Mouse (Mus musculus): Measurements from ENCODE around the gene Wdr4. TPM values are rescaled to one million over a fixed set of nuclear protein-coding genes. Genes with fewer than 3 reads are reported as not detected.

The Wdr4 gene
- total RNA-seq, 2 experiments from 2014 or later: 41.6 to 44.5 TPM

GRCm38 (mm10) chr17:31500908-31501307, 18.9 kb downstream of the Wdr4 start:
- DNase-seq: no peak
- intact Hi-C loops (cut with DNase I): no loop called here

DNA sequence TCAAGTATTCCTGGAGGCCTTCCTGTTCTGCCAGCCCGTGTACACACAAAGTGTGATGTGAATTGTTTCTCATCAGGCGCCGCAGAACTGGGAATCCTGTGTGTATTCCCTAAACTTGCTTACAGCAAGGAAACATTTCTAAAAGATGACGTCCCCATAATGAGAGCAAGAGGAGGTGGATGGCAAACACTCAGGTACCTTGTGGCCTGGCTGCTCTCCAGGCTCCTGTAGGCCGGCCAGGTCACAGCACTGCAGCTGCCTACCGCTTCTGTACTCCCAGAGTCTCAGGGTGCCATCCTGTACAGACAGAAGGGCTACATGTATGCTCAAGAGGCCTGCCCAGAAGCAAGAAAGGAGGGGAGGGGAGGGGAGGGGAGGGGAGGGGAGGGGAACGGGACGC, 19.4 kb downstream of the Wdr4 start:
- no peak for DNase-seq
- intact Hi-C loops (cut with DNase I): no loop called here

DNA sequence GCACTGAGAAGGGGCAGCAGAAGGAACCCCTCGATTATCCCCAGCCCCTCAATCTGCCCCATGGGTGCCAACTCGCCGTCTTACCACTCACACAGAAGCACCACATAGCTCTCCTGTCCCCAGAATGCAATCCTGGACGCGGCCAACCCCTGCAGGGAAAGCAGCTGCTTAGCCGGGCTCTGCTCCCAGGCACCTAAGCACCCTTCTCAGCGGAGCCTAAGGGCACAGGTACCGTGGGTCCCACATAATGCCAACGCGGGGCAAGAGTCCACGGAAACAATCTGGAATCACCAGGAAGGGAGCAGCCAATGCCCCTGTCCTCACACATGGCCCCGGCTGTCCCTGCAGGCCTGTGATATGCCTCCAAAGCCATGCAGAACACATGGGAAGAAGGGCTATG, 20.1 kb downstream of the Wdr4 start:
- DNase-seq: no peak
- intact Hi-C loops (cut with DNase I): loop anchor here (10.0 kb wide), 1 partner anchor 485 kb away; no protein-coding TSS in a partner anchor

GRCm38 (mm10) chr17:31497726-31498125, 22.1 kb downstream of the Wdr4 start:
- no peak for DNase-seq
- intact Hi-C loops (cut with DNase I): loop anchor here (10.0 kb wide), 1 partner anchor 483 kb away; no protein-coding TSS in a partner anchor

DNA sequence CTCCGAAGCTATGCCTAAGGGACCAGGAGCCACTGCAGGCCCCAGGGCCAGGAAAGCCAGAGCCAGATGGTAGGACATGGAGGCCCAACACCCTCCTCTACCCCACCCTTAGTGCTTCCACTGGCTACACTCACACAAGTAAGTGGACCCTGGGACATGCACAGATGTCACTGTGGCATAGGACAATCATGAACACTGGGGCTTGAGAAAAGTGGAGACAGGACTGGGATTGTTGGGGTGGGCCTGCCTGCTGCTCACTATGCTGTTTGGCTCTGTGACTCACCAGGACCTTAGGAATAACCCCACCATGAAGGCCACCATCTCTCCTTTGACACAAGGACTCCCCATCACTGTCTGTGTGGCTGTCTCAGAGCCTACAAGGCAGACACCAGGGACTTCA, 24.8 kb downstream of the Wdr4 start:
- intact Hi-C loops (cut with DNase I): loop anchor here (5.0 to 10.0 kb wide), 2 partner anchors 118 to 480 kb away; no protein-coding TSS in a partner anchor
- no peak for DNase-seq

- intact Hi-C loops (cut with DNase I): loop anchor here (2.0 to 10.0 kb wide), 3 partner anchors 115 to 478 kb away; no protein-coding TSS in a partner anchor
These were observed 27.4 kb downstream of the Wdr4 start for GRCm38 (mm10) chr17:31492416-31492815.

DNA sequence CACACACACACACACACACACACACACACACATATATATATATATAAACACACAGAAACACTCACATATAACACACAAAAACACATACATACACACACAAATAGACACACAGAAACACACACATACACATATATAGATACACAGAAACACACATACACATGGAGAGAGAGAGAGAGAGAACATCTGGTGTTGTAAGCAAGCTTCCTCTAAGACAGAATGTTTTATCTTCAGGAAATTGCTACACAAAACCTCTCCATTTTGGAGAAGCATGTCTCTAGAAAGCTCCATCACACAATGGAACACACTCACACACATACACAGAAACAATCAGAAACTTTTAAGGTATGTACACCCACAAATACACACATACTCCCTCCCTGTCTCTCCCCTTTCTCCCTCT, 28.4 kb downstream of the Wdr4 start:
- DNase-seq: no peak
- intact Hi-C loops (cut with DNase I): loop anchor here (5.0 to 10.0 kb wide), 2 partner anchors 114 to 477 kb away; no protein-coding TSS in a partner anchor

More at GRCm38 (mm10) chr17:31492416-31492815, 27.4 kb downstream of the Wdr4 start:
- peak; percentile 84 for DNase-seq

GRCm38 (mm10) chr17:31487433-31488060, 32.2 kb downstream of the Wdr4 start:
- intact Hi-C loops (cut with DNase I): no loop called here
- no peak for DNase-seq

- no peak for DNase-seq
- intact Hi-C loops (cut with DNase I): no loop called here
These were observed 33.1 kb downstream of the Wdr4 start for GRCm38 (mm10) chr17:31486616-31487198.

DNA sequence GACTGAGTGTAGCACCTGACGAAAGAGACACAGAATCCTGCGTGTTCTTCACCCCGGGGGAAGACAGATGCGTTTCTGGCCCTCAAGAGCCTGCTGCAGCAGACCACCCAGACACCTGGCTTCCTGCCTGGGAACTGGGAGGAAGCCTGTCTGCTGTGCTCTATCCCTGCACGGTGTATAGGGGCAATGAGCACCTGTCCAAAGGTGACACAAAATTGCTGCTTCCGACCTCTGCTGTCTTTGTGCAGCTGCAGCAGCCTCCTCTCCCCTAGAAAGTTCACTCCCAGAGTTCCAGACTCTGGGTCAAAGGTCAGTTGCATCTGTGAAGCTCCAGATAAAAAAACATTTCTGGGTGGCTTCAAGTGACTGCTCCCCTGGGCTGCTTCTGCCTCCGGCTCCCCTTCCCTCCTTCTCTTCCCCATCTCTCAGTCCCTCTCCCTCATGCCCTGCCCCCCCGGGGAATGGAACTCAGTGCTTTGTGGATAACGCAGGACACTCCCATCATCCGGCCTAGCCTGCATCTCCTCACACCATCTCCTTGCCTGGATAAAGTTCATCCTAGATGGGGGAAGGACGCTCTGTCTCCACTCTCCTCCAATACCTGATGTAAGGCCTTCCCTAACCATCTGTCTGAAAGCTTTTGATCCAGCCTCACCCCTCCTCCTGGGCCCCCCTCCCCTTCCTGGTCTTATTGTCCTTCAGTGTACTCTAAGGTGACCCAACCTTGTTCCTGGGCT, 40.5 kb downstream of the Wdr4 start:
- peak; percentile 35 for DNase-seq
- intact Hi-C loops (cut with DNase I): no loop called here

GRCm38 (mm10) chr17:31478606-31479005, 41.2 kb downstream of the Wdr4 start:
- intact Hi-C loops (cut with DNase I): no loop called here
- no peak for DNase-seq

DNA sequence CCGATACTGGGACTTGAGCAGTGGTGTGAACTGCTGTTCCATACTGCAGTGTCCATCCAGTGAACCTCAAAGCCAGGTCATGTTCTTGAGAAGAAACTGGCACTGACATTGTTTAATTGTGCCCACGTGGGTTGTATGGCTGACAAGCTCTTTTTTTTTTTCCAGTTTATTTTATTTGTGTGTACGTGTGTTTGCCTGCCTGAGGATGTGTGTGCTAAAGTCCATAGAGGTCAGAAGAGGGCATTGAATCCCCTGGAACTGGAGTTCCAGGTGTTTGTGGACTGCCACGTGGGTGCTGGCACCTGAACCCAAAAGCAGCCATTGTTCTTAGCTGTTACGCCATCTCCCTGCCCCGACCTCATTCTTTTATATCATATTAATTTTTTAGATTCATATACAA, 45.4 kb downstream of the Wdr4 start:
- intact Hi-C loops (cut with DNase I): no loop called here
- DNase-seq: no peak

GRCm38 (mm10) chr17:31470766-31471418, 48.9 kb downstream of the Wdr4 start:
- intact Hi-C loops (cut with DNase I): no loop called here
- no peak for DNase-seq

DNA sequence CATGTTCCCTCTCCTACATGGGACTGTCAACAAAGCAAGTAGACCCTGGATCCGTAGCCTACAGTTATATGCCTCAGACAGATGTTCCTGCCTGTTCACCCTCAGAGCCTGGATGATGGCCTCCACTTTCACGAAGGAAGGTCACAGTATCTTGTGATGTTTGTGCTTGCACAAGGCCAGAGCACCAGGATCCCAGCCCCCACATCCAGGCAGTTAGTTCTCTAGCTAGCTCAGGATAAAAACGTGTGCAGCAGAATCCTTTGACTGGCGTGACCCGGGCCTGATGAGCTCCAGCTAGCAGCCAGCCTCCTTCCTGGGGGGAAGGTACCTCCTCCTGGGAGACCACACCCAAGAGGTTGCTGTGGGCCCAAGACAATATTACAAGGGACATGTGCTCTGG, 51.3 kb downstream of the Wdr4 start:
- intact Hi-C loops (cut with DNase I): no loop called here
- no peak for DNase-seq

DNA sequence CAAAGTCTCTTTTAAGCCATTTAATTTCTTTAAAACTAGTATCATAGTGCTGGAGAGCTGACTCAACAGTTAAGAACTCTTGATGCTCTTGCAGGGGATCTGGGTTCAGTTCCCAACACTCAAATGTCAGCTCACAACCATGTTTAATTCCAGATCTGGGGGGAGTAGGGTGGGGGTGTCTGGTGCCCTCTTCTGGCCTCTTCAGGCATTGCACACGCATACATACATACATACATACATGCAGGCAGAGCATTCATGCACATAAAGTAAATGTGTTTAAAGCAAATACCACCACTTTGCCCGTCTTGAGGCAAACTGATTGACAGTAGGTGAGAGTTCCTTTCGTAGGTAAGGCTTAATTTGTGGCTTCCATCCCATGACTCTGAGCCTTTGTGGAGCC, 52.9 kb downstream of the Wdr4 start:
- intact Hi-C loops (cut with DNase I): no loop called here

GRCm38 (mm10) chr17:31462506-31462905, 57.3 kb downstream of the Wdr4 start:
- intact Hi-C loops (cut with DNase I): no loop called here
- DNase-seq: no peak

More for the DNA sequence above, 52.9 kb downstream of the Wdr4 start:
- DNase-seq: no peak

DNA sequence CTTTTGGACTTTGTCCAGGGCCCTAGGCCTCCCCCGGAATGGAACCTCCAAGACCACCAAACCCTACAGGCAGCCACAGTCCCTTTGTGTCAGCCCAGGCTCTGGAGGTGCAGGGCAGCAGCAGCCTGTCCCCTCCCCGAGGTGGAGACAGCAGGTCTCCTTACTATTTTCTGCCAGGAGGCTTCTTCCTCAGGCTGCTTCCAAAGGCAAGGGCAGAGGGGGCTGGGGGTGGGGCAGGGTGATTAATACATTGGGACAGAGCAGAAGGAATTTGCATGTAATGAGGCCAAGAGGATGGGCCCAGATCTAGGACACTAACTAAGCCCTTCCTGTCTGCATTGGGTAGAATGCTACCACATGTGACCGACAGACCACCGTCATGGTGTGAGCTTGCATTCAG, 59.4 kb downstream of the Wdr4 start:
- intact Hi-C loops (cut with DNase I): no loop called here
- DNase-seq: peak; percentile 53

- DNase-seq: peak; percentile 52
- intact Hi-C loops (cut with DNase I): no loop called here
These were observed 62.8 kb downstream of the Wdr4 start for GRCm38 (mm10) chr17:31456723-31457567.

DNA sequence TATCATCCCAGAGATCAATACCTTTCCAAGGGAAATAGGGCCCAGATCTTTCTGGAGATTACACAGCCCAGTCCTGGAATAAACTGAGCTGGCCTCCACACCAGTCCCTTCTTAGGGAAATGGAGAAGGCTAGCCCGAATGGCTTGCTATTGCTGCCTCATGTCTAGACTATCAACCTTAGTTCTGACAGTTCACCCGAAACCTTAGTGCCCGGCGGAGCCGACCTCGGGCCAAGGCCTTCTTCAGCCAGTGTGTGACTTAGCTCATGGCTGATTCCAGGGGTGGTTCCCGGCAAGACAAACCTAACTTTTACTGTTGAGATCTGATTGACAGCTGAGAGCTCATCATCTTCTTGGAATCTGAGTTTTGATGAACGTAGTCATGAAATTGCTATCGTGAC, 65.7 kb downstream of the Wdr4 start:
- intact Hi-C loops (cut with DNase I): no loop called here

DNA sequence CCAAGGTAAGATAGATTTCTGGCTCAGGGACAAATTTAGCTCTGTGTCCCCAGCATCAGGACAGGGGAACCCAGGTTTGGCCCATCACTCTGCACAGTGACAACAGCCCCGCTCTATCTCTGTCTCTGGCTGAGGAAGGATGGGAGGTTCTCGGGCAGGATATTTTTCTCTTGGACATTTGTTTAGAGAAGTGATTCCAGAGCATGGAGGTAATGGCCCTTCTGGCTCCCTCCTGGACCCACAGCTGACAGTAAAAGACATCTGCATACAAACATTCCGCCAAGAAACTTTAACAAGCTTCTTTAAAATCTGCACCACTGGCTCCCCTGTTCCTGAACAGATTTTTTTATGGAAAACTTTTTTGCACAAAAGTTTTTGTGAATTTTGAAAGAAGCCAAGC, 66.3 kb downstream of the Wdr4 start:
- DNase-seq: no peak

More for the DNA sequence above, 65.7 kb downstream of the Wdr4 start:
- DNase-seq: no peak

More for the DNA sequence above, 66.3 kb downstream of the Wdr4 start:
- intact Hi-C loops (cut with DNase I): no loop called here
